Mouse (Mus musculus): ENCODE data around the gene Mettl8.

- TF ChIP-seq CTCF (conservative IDR thresholded peaks at IDR 0.05; ENCODE audit: insufficient read depth, insufficient read length, low read depth, low read length) (no peak), POLR2A (IDR thresholded peaks at IDR 0.05; ENCODE audit: low read depth, low read length) (no peak)
These were observed 103.4 kb downstream of the Mettl8 start for GRCm38 (mm10) chr2:70951944-70952343.

All from kidney, adult 2 months (tissue).